Mouse (Mus musculus): ENCODE measurements around the gene Mrps26. TPM values are rescaled to one million over a fixed set of nuclear protein-coding genes. Genes with fewer than 3 reads are reported as not detected.
"Not testable (repeated sequence)": the region's sequence is repeated elsewhere in the genome, so short reads cannot be mapped to it uniquely, and the experiment has no call there.

Mrps26 gene
- 38.0 and 82.5 TPM in 2 replicates for polyA plus RNA-seq (2012; rRNA removed)

DNA sequence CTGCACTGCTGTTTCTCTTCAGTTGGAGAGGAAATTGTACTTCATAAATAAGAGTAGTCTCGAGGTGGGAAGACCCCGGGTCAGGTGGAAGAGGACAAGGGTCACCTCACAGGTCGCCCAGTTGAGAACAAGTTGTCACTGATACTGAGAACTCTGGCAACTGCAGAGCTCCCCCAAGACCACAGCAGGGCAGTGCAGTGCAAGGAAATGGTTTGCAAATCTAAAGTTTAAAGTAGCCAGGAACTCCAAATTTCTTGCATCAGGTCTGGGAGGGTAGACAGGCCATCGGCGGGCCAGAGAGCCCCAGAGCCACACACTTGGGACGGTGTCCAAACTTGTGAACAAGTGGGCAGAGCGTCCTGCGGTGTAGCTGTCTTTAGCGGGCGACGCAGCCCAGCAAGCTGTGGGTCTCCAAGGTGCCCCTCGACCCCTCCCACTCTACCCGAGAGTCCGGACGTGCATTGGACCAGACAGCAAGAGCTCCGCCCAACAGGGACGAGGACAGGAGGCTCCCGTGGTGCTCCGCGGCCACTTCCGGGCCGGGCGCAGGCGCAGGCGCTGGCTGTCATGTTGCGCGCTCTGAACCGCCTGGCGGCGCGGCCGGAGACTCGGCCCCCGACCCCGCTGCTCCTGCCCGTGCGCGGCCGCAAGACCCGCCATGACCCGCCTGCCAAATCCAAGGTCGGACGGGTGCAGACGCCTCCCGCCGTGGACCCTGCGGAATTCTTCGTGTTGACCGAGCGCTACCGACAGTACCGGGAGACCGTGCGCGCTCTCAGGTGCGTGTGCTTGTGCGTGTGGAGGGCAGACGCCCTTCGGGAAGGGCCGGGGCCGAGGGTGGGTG is at the start of gene Mrps26:
Gene Mrps26 (plus strand): TSS at position 531 of the 844 bp plus-strand sequence.
- Histone ChIP-seq H3K27me3 (ENCODE audit: control insufficient read depth, insufficient read depth, low read length) (no peaks in the 10 kb centered on the region), H3K4me3 (ENCODE audit: low read depth, low read length) (peak within 1 kb of the TSS; percentile 85), H3K27ac (ENCODE audit: insufficient read depth, low read depth, low read length) (peak within 1 kb of the TSS; percentile 33), H3K36me3 (ENCODE audit: control insufficient read depth, insufficient read depth, low read length) (no peaks in the 10 kb centered on the region; the same call in 1 of the 2 replicates), H3K4me1 (ENCODE audit: control insufficient read depth, insufficient read depth, insufficient read length, low read length) (peaks cover 13% of the 10 kb centered on the region; the same call in 1 of the 2 replicates)
- peak; percentile 83 for TF ChIP-seq POLR2A (IDR thresholded peaks at IDR 0.05; ENCODE audit: low read depth, low read length)
- no peak; the same call in 1 of the 2 replicates for TF ChIP-seq CTCF (IDR thresholded peaks at IDR 0.05; ENCODE audit: extremely low read depth, insufficient read length, insufficient replicate concordance, low read depth, low read length)
- under 1% methylated on average over 61 of the region's 61 CpGs for WGBS

GRCm38 (mm10) chr2:130513907-130514306 is 49.6 kb upstream of the Mrps26 start:
- Histone ChIP-seq H3K4me1 (ENCODE audit: control insufficient read depth, insufficient read depth, insufficient read length, low read length) (no peaks in the 10 kb centered on the region), H3K27ac (ENCODE audit: insufficient read depth, low read depth, low read length) (no peak overlapping the region), H3K27me3 (ENCODE audit: control insufficient read depth, insufficient read depth, low read length) (no peaks in the 10 kb centered on the region), H3K4me3 (ENCODE audit: low read depth, low read length) (no peak overlapping the region), H3K36me3 (ENCODE audit: control insufficient read depth, insufficient read depth, low read length) (peaks cover 15% of the 10 kb centered on the region)
- no peak for TF ChIP-seq CTCF (IDR thresholded peaks at IDR 0.05; ENCODE audit: extremely low read depth, insufficient read length, insufficient replicate concordance, low read depth, low read length)
- TF ChIP-seq POLR2A (IDR thresholded peaks at IDR 0.05; ENCODE audit: low read depth, low read length) = no peak
- WGBS = 95% methylated on average over 8 of the region's 8 CpGs

DNA sequence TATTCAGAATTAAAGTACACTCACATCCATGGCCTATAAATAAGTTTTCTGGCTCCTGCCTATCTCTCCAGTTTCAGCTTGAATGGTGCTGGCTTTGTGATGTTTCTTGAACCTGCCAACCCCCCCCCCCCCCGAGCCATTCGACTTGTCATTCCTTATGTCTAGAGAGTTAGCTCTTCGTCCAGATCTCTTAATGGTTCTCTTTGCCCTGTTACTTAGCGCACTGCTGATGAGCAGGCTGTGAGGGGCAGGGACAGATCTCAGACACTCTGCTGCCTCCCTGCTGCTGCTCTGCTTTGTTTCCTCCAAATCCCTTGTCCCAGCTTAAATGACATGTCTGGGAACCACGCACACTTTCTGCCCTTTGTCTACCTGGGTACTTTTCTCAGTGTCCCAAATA is 47.8 kb upstream of the Mrps26 start:
- no peak overlapping the region for H3K4me3 ChIP-seq (ENCODE audit: low read depth, low read length)
- WGBS = 89% methylated on average over 5 of the region's 5 CpGs
- no peak overlapping the region for H3K27ac ChIP-seq (ENCODE audit: insufficient read depth, low read depth, low read length)
- no peaks in the 10 kb centered on the region for H3K27me3 ChIP-seq (ENCODE audit: control insufficient read depth, insufficient read depth, low read length)
- no peaks in the 10 kb centered on the region for H3K4me1 ChIP-seq (ENCODE audit: control insufficient read depth, insufficient read depth, insufficient read length, low read length)
- TF ChIP-seq POLR2A (IDR thresholded peaks at IDR 0.05; ENCODE audit: low read depth, low read length) = no peak
- TF ChIP-seq CTCF (IDR thresholded peaks at IDR 0.05; ENCODE audit: extremely low read depth, insufficient read length, insufficient replicate concordance, low read depth, low read length) = no peak
- peaks cover 22% of the 10 kb centered on the region for H3K36me3 ChIP-seq (ENCODE audit: control insufficient read depth, insufficient read depth, low read length)

DNA sequence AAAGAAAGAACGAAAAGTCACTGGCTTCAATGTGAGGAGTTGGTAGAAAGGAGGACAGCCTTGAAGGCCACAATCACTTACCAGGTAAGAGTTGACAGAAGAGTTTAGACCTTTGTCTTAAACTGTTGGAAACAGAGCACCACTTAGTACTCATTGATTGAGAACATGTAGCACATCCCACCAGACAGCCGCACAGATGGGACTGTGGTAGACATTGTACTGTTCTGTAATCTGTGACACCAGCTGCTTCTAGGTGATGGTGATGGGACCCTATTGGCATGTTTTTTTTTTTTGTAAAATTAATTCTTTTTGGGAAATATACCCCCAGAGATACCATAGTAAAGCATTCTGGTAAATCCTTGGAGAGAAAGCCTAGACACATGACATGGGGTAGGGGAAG is 41.6 kb upstream of the Mrps26 start:
- Histone ChIP-seq H3K27me3 (ENCODE audit: control insufficient read depth, insufficient read depth, low read length) (no peaks in the 10 kb centered on the region), H3K27ac (ENCODE audit: insufficient read depth, low read depth, low read length) (no peak overlapping the region), H3K36me3 (ENCODE audit: control insufficient read depth, insufficient read depth, low read length) (peaks cover 27% of the 10 kb centered on the region), H3K4me1 (ENCODE audit: control insufficient read depth, insufficient read depth, insufficient read length, low read length) (no peaks in the 10 kb centered on the region), H3K4me3 (ENCODE audit: low read depth, low read length) (no peak overlapping the region)
- TF ChIP-seq POLR2A (IDR thresholded peaks at IDR 0.05; ENCODE audit: low read depth, low read length) (no peak), CTCF (IDR thresholded peaks at IDR 0.05; ENCODE audit: extremely low read depth, insufficient read length, insufficient replicate concordance, low read depth, low read length) (no peak)
- 99% methylated on average over 2 of the region's 2 CpGs for WGBS

DNA sequence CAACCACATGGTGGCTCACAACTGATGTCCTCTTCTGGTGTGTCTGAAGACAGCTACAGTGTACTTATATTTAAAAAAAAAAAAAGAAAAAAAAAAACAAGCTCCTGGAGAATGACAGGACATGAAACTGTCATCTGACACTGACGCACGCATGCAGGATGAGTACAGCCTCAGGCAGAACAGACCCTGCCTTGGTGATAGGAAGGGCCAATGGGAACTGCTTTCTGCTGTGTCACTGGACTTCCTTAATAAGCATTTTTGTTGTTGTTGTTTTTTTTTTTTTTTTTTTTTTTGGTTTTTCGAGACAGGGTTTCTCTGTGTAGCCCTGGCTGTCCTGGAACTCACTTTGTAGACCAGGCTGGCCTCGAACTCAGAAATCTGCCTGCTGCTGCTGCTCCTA is 38.1 kb upstream of the Mrps26 start:
- WGBS = 88% methylated on average over 4 of the region's 4 CpGs
- not testable (repeated sequence) for H3K4me3 ChIP-seq (ENCODE audit: low read depth, low read length); H3K27me3 ChIP-seq (ENCODE audit: control insufficient read depth, insufficient read depth, low read length); H3K4me1 ChIP-seq (ENCODE audit: control insufficient read depth, insufficient read depth, insufficient read length, low read length); H3K27ac ChIP-seq (ENCODE audit: insufficient read depth, low read depth, low read length)
- peaks cover 17% of the 10 kb centered on the region for H3K36me3 ChIP-seq (ENCODE audit: control insufficient read depth, insufficient read depth, low read length)

DNA sequence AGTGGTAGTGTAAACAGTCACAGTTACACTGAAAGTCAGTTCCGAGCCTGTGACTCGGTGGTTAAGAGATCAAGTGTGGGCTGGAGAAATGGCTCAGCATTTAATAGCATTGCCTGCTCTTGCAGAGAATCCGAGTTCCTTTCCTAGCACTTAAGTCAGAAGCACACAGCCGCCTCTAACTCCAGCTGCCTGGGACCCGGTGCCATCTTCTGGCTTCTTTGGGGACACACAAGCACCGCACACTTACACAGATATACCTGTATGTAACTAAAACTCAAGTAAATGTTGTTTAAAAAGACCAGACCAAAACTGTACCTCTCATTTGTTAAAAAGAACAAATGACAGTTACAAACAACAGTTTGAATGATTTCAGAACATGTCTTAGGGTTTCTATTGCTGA is 35.1 kb upstream of the Mrps26 start:
- no peak for TF ChIP-seq CTCF (IDR thresholded peaks at IDR 0.05; ENCODE audit: extremely low read depth, insufficient read length, insufficient replicate concordance, low read depth, low read length)
- Histone ChIP-seq H3K27ac (ENCODE audit: insufficient read depth, low read depth, low read length) (no peak overlapping the region), H3K27me3 (ENCODE audit: control insufficient read depth, insufficient read depth, low read length) (no peaks in the 10 kb centered on the region), H3K4me1 (ENCODE audit: control insufficient read depth, insufficient read depth, insufficient read length, low read length) (no peaks in the 10 kb centered on the region), H3K36me3 (ENCODE audit: control insufficient read depth, insufficient read depth, low read length) (peaks cover 22% of the 10 kb centered on the region), H3K4me3 (ENCODE audit: low read depth, low read length) (no peak overlapping the region)
- 93% methylated on average over 6 of the region's 6 CpGs for WGBS

- no peak overlapping the region for H3K27ac ChIP-seq (ENCODE audit: insufficient read depth, low read depth, low read length)
- peaks cover 24% of the 10 kb centered on the region for H3K36me3 ChIP-seq (ENCODE audit: control insufficient read depth, insufficient read depth, low read length)
- 83% methylated on average over 2 of the region's 2 CpGs for WGBS
- H3K4me1 ChIP-seq (ENCODE audit: control insufficient read depth, insufficient read depth, insufficient read length, low read length) = no peaks in the 10 kb centered on the region
- H3K4me3 ChIP-seq (ENCODE audit: low read depth, low read length) = no peak overlapping the region
- TF ChIP-seq POLR2A (IDR thresholded peaks at IDR 0.05; ENCODE audit: low read depth, low read length) (no peak), CTCF (IDR thresholded peaks at IDR 0.05; ENCODE audit: extremely low read depth, insufficient read length, insufficient replicate concordance, low read depth, low read length) (no peak)
- H3K27me3 ChIP-seq (ENCODE audit: control insufficient read depth, insufficient read depth, low read length) = no peaks in the 10 kb centered on the region
Measured at GRCm38 (mm10) chr2:130529290-130529689, 34.3 kb upstream of the Mrps26 start.

Data from small intestine, adult 2 months (tissue).